Mouse (Mus musculus) hindbrain, embryonic 14.5 days (tissue): ENCODE measurements around the gene Serpinb6e. TPM values are rescaled to one million over a fixed set of nuclear protein-coding genes. Genes with fewer than 3 reads are reported as not detected.

Source experiments
- ATAC-seq: fragments of 200-750 bp; cut with Nextera tagmentation; 2 replicates; pipeline ENCODE4 v1.8.0; 2017; ENCODE audit warnings: moderate number of reproducible peaks, mild to moderate bottlenecking, moderate TSS enrichment, moderate library complexity; ENCODE audit not compliant: low FRiP score
- DNase-seq: peaks from one replicate; pipeline ENCODE4 v3.0.0-alpha.2; 2015; ENCODE audit warnings: low spot score
- H3K27ac ChIP-seq: fragments of 300-500 bp; sonication (generic); 2 replicates; pipeline ENCODE4 v1.5.1; 2014; ENCODE audit warnings: mild to moderate bottlenecking, moderate library complexity
- H3K27me3 ChIP-seq: fragments of 300-500 bp; sonication (generic); 2 replicates; pipeline ENCODE4 v1.6.1; 2014; ENCODE audit warnings: mild to moderate bottlenecking, low read length, mixed read lengths; ENCODE audit not compliant: control insufficient read depth, insufficient read depth
- H3K36me3 ChIP-seq: fragments of 300-500 bp; sonication (generic); replicated peaks from 2 replicates; pipeline ENCODE4 v1.6.1; 2014; ENCODE audit not compliant: control insufficient read depth, insufficient read depth
- H3K4me1 ChIP-seq: fragments of 300-500 bp; sonication (generic); replicated peaks from 2 replicates; pipeline ENCODE4 v1.6.1; 2014; ENCODE audit warnings: antibody characterized with exemption, low read length, mixed read lengths; ENCODE audit not compliant: control insufficient read depth, insufficient read depth
- H3K4me2 ChIP-seq: fragments of 300-500 bp; sonication (generic); replicated peaks from 2 replicates; pipeline ENCODE4 v1.6.1; 2014; ENCODE audit warnings: mild to moderate bottlenecking, moderate library complexity
- H3K4me3 ChIP-seq: fragments of 300-500 bp; sonication (generic); replicated peaks from 2 replicates; pipeline ENCODE4 v1.5.1; 2014; ENCODE audit warnings: mild to moderate bottlenecking, low read length
- H3K9ac ChIP-seq: fragments of 300-500 bp; sonication (generic); 2 replicates; pipeline ENCODE4 v1.6.1; 2014
- H3K9me3 ChIP-seq: fragments of 300-500 bp; sonication (generic); 2 replicates; pipeline ENCODE4 v1.6.1; 2016; ENCODE audit warnings: low read length; ENCODE audit not compliant: control insufficient read depth
- WGBS: fragments of 180-500 bp; shearing (Covaris S2); extraction: QIAGEN DNeasy Blood & Tissue Kit; methylation state at CpG from one replicate; pipeline ENCODE4 v1.1.7; 2014; 5-methylcytosine and 5-hydroxymethylcytosine counted together
- polyA plus RNA-seq: library from polyadenylated mRNA; unstranded; fragments of >200 nt; fragmentation: Nextera tagmentation; extraction: Ambion mirVana; gene quantifications from 2 replicates; pipeline ENCODE4 v1.2.1, GENCODE M21; 2014

Serpinb6e gene
- not detected in 2 replicates for polyA plus RNA-seq

DNA sequence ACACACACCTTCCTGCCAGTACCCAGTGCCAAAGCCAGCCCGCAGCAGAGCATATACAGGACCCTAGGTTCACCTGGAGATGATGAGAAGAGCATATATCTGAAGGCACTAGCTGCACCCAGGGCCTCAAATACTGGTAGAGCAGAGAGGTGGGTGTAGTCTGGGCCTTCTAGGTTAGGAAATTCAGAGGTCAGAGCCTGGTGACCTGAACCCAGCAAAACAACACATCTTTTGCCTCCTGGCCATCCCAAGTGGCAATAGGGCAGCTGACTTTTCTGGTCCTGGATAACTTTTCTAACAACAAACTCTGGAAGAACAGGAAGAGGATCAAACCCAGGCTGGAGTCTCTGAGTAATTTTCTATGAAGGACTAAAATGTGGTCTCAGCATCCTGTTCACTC is at the start of gene Serpinb6e:
Gene Serpinb6e, minus strand, starts transcription at position 101 of the 400 bp plus-strand sequence.
- H3K4me1 ChIP-seq = no peaks in the 10 kb centered on the region
- DNase-seq (no peak), ATAC-seq (no peak)
- H3K27me3 ChIP-seq = no peaks in the 10 kb centered on the region
- no peaks in the 10 kb centered on the region for H3K9me3 ChIP-seq
- no peak within 1 kb of the TSS for H3K9ac ChIP-seq
- H3K4me3 ChIP-seq = no peak within 1 kb of the TSS
- no peak within 1 kb of the TSS for H3K27ac ChIP-seq
- no peaks in the 10 kb centered on the region for H3K36me3 ChIP-seq
- H3K4me2 ChIP-seq = no peak within 1 kb of the TSS
- 50% methylated on average over 1 of the region's 1 CpGs for WGBS

GRCm38 (mm10) chr13:33830751-33831150 is 12.5 kb downstream of the Serpinb6e start:
- DNase-seq = no peak
- Histone ChIP-seq H3K27ac (no peak overlapping the region), H3K36me3 (no peaks in the 10 kb centered on the region), H3K4me1 (no peaks in the 10 kb centered on the region), H3K9me3 (0 out of 2 replicates have a peak, but pooled peaks cover 5% of the 10 kb centered on the region), H3K9ac (no peak overlapping the region), H3K4me2 (no peak overlapping the region), H3K27me3 (no peaks in the 10 kb centered on the region), H3K4me3 (no peak overlapping the region)
- no peak for ATAC-seq
- 85% methylated on average over 2 of the region's 2 CpGs for WGBS

DNA sequence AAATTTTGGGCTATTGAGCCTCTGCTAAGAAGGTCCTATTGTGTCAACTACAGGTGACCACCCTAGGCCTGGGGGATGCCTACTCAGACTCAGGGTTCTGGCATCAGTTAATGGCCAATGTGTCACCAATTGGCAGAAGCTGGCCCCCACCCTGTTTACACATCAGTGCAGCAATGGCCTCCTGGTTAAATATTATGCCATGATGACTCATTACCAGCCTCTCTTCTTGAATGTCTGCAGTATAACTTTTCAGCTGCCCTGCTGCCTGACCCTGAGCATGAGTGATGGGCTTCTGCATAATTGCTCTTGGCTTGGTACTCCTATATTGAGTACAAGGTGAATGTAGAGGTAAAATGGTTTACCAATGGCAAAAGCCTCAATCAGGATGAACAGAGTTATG is 19.8 kb downstream of the Serpinb6e start:
- no peak for ATAC-seq
- H3K9ac ChIP-seq = no peak overlapping the region
- H3K27me3 ChIP-seq = no peaks in the 10 kb centered on the region
- H3K4me1 ChIP-seq = no peaks in the 10 kb centered on the region
- H3K4me2 ChIP-seq = no peak overlapping the region
- no peaks in the 10 kb centered on the region for H3K36me3 ChIP-seq
- H3K4me3 ChIP-seq = no peak overlapping the region
- H3K27ac ChIP-seq = no peak overlapping the region
- 0 out of 2 replicates have a peak, but pooled peaks cover 8% of the 10 kb centered on the region for H3K9me3 ChIP-seq
- DNase-seq = no peak

GRCm38 (mm10) chr13:33821490-33822143 is 21.6 kb downstream of the Serpinb6e start:
- no peak for DNase-seq

More at GRCm38 (mm10) chr13:33821490-33822143, 21.6 kb downstream of the Serpinb6e start:
- ATAC-seq = no peak
- Histone ChIP-seq H3K9ac (no peak overlapping the region), H3K9me3 (0 out of 2 replicates have a peak, but pooled peaks cover 3% of the 10 kb centered on the region), H3K4me3 (no peak overlapping the region), H3K27me3 (no peaks in the 10 kb centered on the region), H3K4me1 (no peaks in the 10 kb centered on the region), H3K36me3 (no peaks in the 10 kb centered on the region), H3K27ac (no peak overlapping the region), H3K4me2 (no peak overlapping the region)
- WGBS = 83% methylated on average over 5 of the region's 5 CpGs

Other genes starting within 250 kb of the Serpinb6e start
- not detected in 2 replicates for gene Serpinb6d, start 182.0 kb downstream of the Serpinb6e start, polyA plus RNA-seq
- 0.32 TPM in 1 of 2 replicates, not detected in the other for gene Serpinb6c, start 62.3 kb upstream of the Serpinb6e start, polyA plus RNA-seq
- gene Nqo2, start 121.3 kb upstream of the Serpinb6e start, polyA plus RNA-seq = 8.6 and 10.7 TPM in 2 replicates
- gene Ripk1, start 159.0 kb upstream of the Serpinb6e start, polyA plus RNA-seq = 6.5 and 8.2 TPM in 2 replicates
- gene Serpinb6a, start 159.4 kb upstream of the Serpinb6e start, polyA plus RNA-seq = 42.1 TPM in 2 replicates
- gene Bphl, start 194.2 kb upstream of the Serpinb6e start, polyA plus RNA-seq = 42.8 and 43.5 TPM in 2 replicates
- 2,565 and 2,873 TPM in 2 replicates for gene Tubb2a, start 234.6 kb upstream of the Serpinb6e start, polyA plus RNA-seq